9 mouse cellular contexts compared by ENCODE assay signal in genomic region chr4:116175711-116176542, GRCm38 (mm10). TPM values are rescaled to one million over a fixed set of nuclear protein-coding genes. Genes with fewer than 3 reads are reported as not detected.
A peak's percentile ranks its signal among the peaks of the same experiment; 100 is the strongest.
DNase-seq lines count a peak whose midpoint lies in the region; ATAC-seq and TF ChIP-seq lines count a peak whose summit lies in the region.
"Had no signal": no experiment of that assay in that cellular context is flagged by ENCODE, and none has a peak within 500 bp of the region (broad histone marks: within the 10 kb centered on the region; RNA-seq: fewer than 3 reads in every experiment).

No protein-coding gene starts in this region.

- H3K4me2 ChIP-seq in embryonic facial prominence, embryonic 14.5 days (ENCODE audit: low read depth, low read length): peak overlapping the region; percentile 45
- H3K4me2 ChIP-seq in intestine, embryonic 15.5 days (replicated peaks): peak overlapping the region; percentile 59

- no peak overlapping the region for H3K4me3 ChIP-seq in G1E (ENCODE audit: low read depth, low read length)
- H3K4me3 ChIP-seq in embryonic facial prominence, embryonic 14.5 days (ENCODE audit: low read depth, low read length): no peak overlapping the region
- H3K4me3 ChIP-seq in intestine, embryonic 15.5 days (replicated peaks): peak overlapping the region; percentile 16
- H3K4me3 ChIP-seq in megakaryocyte, embryonic 14.5 days (replicated peaks): peak overlapping the region; percentile 89

- peaks cover 21% of the 10 kb centered on the region for H3K27me3 ChIP-seq in G1E (ENCODE audit: insufficient read depth, low read length)
- H3K27me3 ChIP-seq in embryonic facial prominence, embryonic 14.5 days (replicated peaks; ENCODE audit: control insufficient read depth, insufficient read depth, low read length): no peaks in the 10 kb centered on the region
- H3K27me3 ChIP-seq in intestine, embryonic 15.5 days (replicated peaks): no peaks in the 10 kb centered on the region
- H3K27me3 ChIP-seq in megakaryocyte, embryonic 14.5 days (replicated peaks): peaks cover 31% of the 10 kb centered on the region

- peak overlapping the region; percentile 61 for H3K27ac ChIP-seq in embryonic facial prominence, embryonic 14.5 days (replicated peaks; ENCODE audit: low read depth, low read length)
- H3K27ac ChIP-seq in intestine, embryonic 15.5 days: peak overlapping the region; percentile 84

- DNase-seq in frontal cortex, postnatal 25 days (ENCODE audit: low spot score in 2 of 2): no peak
- peak; percentile 50 for DNase-seq in G1E (ENCODE audit: low spot score)
- DNase-seq in embryonic facial prominence, embryonic 14.5 days (ENCODE audit: low spot score): peak; percentile 48
- no peak for DNase-seq in adrenal gland, adult 2 months
- no peak for DNase-seq in urinary bladder, adult 18-20 months (ENCODE audit: low spot score in 2 of 2)

- H3K9ac ChIP-seq in embryonic facial prominence, embryonic 14.5 days (ENCODE audit: low read depth, low read length): no peak overlapping the region
- H3K9ac ChIP-seq in intestine, embryonic 15.5 days: peak overlapping the region; percentile 23

- no peaks in the 10 kb centered on the region for H3K36me3 ChIP-seq in G1E (replicated peaks)
- no peaks in the 10 kb centered on the region for H3K36me3 ChIP-seq in embryonic facial prominence, embryonic 14.5 days (ENCODE audit: control insufficient read depth, insufficient read depth, low read length)
- no peaks in the 10 kb centered on the region for H3K36me3 ChIP-seq in intestine, embryonic 15.5 days
- H3K36me3 ChIP-seq in megakaryocyte, embryonic 14.5 days (replicated peaks; ENCODE audit: low read length): no peaks in the 10 kb centered on the region

- no peak for TF ChIP-seq CTCF in G1E (IDR thresholded peaks at IDR 0.05; ENCODE audit: low read depth, low read length)

- ATAC-seq in frontal cortex, adult (ENCODE audit: low TSS enrichment): peak; percentile 77
- ATAC-seq in G1E (ENCODE audit: extremely low read depth, insufficient number of reproducible peaks, low FRiP score, poor library complexity, severe bottlenecking): peak; percentile 85
- ATAC-seq in embryonic facial prominence, embryonic 14.5 days (ENCODE audit: low read depth): no peak
- ATAC-seq in intestine, embryonic 15.5 days: peak; percentile 27

- H3K4me1 ChIP-seq in G1E (ENCODE audit: insufficient read depth, low read depth, low read length): peaks cover 47% of the 10 kb centered on the region
- peaks cover 24% of the 10 kb centered on the region for H3K4me1 ChIP-seq in embryonic facial prominence, embryonic 14.5 days (ENCODE audit: control insufficient read depth, insufficient read depth, low read length)
- peaks cover 26% of the 10 kb centered on the region for H3K4me1 ChIP-seq in intestine, embryonic 15.5 days (replicated peaks)
- peaks cover 47% of the 10 kb centered on the region for H3K4me1 ChIP-seq in megakaryocyte, embryonic 14.5 days

- no peaks in the 10 kb centered on the region for H3K9me3 ChIP-seq in G1E (replicated peaks)
- H3K9me3 ChIP-seq in embryonic facial prominence, embryonic 14.5 days (ENCODE audit: control insufficient read depth, low read length): no peaks in the 10 kb centered on the region
- no peaks in the 10 kb centered on the region for H3K9me3 ChIP-seq in intestine, embryonic 15.5 days
- H3K9me3 ChIP-seq in megakaryocyte, embryonic 14.5 days: no peaks in the 10 kb centered on the region

- 58% methylated on average over 7 of the region's 7 CpGs for WGBS in embryonic facial prominence, embryonic 14.5 days
- 43% methylated on average over 7 of the region's 7 CpGs for WGBS in intestine, embryonic 15.5 days

RNA-seq across cellular contexts. Expression of gene Gm49337, which starts 2.7 kb away (rescaled TPM):
- total RNA-seq in G1E (2014; fragmentation: Nextera tagmentation) (0.97 TPM in 1 of 2 replicates, not detected in the other), G1E (2017) (not detected in 2 replicates)
- not detected in 2 replicates for polyA plus RNA-seq in G1E (2012)
- polyA plus RNA-seq in embryonic facial prominence, embryonic 14.5 days (2014; fragmentation: Nextera tagmentation; extraction: Ambion mirVana): not detected in 2 replicates
- not detected in 2 replicates for polyA plus RNA-seq in intestine, embryonic 15.5 days (2015; fragmentation: Nextera tagmentation; extraction: Ambion mirVana)
- not detected in 2 replicates for polyA plus RNA-seq in megakaryocyte, embryonic 14.5 days (2012; ENCODE audit: insufficient read depth, low replicate concordance)
- total RNA-seq in adrenal gland, adult 2 months (2021): under 1 TPM in 1 of 2 experiments, not detected in 1; 0.52 TPM
- not detected in 2 replicates for polyA plus RNA-seq in adrenal gland, adult 2 months (2012; rRNA removed)

RNA-seq across cellular contexts. Expression of gene 1700042G07Rik, which starts 2.8 kb away (rescaled TPM):
- total RNA-seq in G1E (2014; fragmentation: Nextera tagmentation): not detected in 2 replicates
- not detected in 2 replicates for total RNA-seq in G1E (2017)
- not detected in 2 replicates for polyA plus RNA-seq in G1E (2012)
- not detected in 2 replicates for polyA plus RNA-seq in embryonic facial prominence, embryonic 14.5 days (2014; fragmentation: Nextera tagmentation; extraction: Ambion mirVana)
- polyA plus RNA-seq in intestine, embryonic 15.5 days (2015; fragmentation: Nextera tagmentation; extraction: Ambion mirVana): not detected in 2 replicates
- polyA plus RNA-seq in megakaryocyte, embryonic 14.5 days (2012; ENCODE audit: insufficient read depth, low replicate concordance): not detected in 2 replicates
- not detected for total RNA-seq in adrenal gland, adult 2 months (2021)
- not detected in 2 replicates for polyA plus RNA-seq in adrenal gland, adult 2 months (2012; rRNA removed)
- total RNA-seq: heart, postnatal 10 days had no signal

RNA-seq across cellular contexts. Expression of gene Tspan1, which starts 8.5 kb away (rescaled TPM):
- not detected in 2 replicates for total RNA-seq in G1E (2014; fragmentation: Nextera tagmentation)
- 0.05 and 0.06 TPM in 2 replicates for total RNA-seq in G1E (2017)
- polyA plus RNA-seq in G1E (2012): not detected in 2 replicates
- 1.7 and 4.0 TPM in 2 replicates for polyA plus RNA-seq in embryonic facial prominence, embryonic 14.5 days (2014; fragmentation: Nextera tagmentation; extraction: Ambion mirVana)
- polyA plus RNA-seq in intestine, embryonic 15.5 days (2015; fragmentation: Nextera tagmentation; extraction: Ambion mirVana): 35.7 and 43.6 TPM in 2 replicates
- not detected in 2 replicates for polyA plus RNA-seq in megakaryocyte, embryonic 14.5 days (2012; ENCODE audit: insufficient read depth, low replicate concordance)
- not detected for total RNA-seq in adrenal gland, adult 2 months (2021)
- polyA plus RNA-seq in adrenal gland, adult 2 months (2012; rRNA removed): not detected in 2 replicates

RNA-seq across cellular contexts. Expression of gene Lurap1, which starts 24.8 kb away (rescaled TPM):
- total RNA-seq in G1E (2014; fragmentation: Nextera tagmentation) (0.10 and 0.15 TPM in 2 replicates), G1E (2017) (0.33 and 0.41 TPM in 2 replicates)
- 0.01 TPM in 1 of 2 replicates, not detected in the other for polyA plus RNA-seq in G1E (2012)
- 2.3 and 2.4 TPM in 2 replicates for polyA plus RNA-seq in embryonic facial prominence, embryonic 14.5 days (2014; fragmentation: Nextera tagmentation; extraction: Ambion mirVana)
- polyA plus RNA-seq in intestine, embryonic 15.5 days (2015; fragmentation: Nextera tagmentation; extraction: Ambion mirVana): 1.5 and 1.6 TPM in 2 replicates
- 0.93 TPM in 1 of 2 replicates, not detected in the other for polyA plus RNA-seq in megakaryocyte, embryonic 14.5 days (2012; ENCODE audit: insufficient read depth, low replicate concordance)
- 10 to 100 TPM in 1 of 2 experiments, 1 to 10 TPM in 1; 5.2 to 16.2 TPM for total RNA-seq in adrenal gland, adult 2 months (2021)
- 1.8 and 2.5 TPM in 2 replicates for polyA plus RNA-seq in adrenal gland, adult 2 months (2012; rRNA removed)

RNA-seq across cellular contexts. Expression of gene Pik3r3, which starts 45.5 kb away (rescaled TPM):
- total RNA-seq in G1E (2014; fragmentation: Nextera tagmentation) (11.1 and 21.1 TPM in 2 replicates), G1E (2017) (24.7 and 25.4 TPM in 2 replicates)
- 7.2 and 8.7 TPM in 2 replicates for polyA plus RNA-seq in G1E (2012)
- 15.5 and 17.0 TPM in 2 replicates for polyA plus RNA-seq in embryonic facial prominence, embryonic 14.5 days (2014; fragmentation: Nextera tagmentation; extraction: Ambion mirVana)
- 7.0 and 7.9 TPM in 2 replicates for polyA plus RNA-seq in intestine, embryonic 15.5 days (2015; fragmentation: Nextera tagmentation; extraction: Ambion mirVana)
- polyA plus RNA-seq in megakaryocyte, embryonic 14.5 days (2012; ENCODE audit: insufficient read depth, low replicate concordance): 1.2 TPM in 1 of 2 replicates, not detected in the other
- 10 to 100 TPM; 16.2 to 24.4 TPM for total RNA-seq in adrenal gland, adult 2 months (2021)
- 14.6 and 21.6 TPM in 2 replicates for polyA plus RNA-seq in adrenal gland, adult 2 months (2012; rRNA removed)

Comparison
In these comparisons a context has a peak if more than half of its experiments do, and no peak if none do; other contexts are left out.
1. DNase-seq: peak in G1E (single experiment) and embryonic facial prominence, embryonic 14.5 days (single experiment); none in frontal cortex, postnatal 25 days (0 of 2), adrenal gland, adult 2 months (single experiment) and urinary bladder, adult 18-20 months (0 of 2).
2. H3K4me3 ChIP-seq: peak in intestine, embryonic 15.5 days (single experiment) and megakaryocyte, embryonic 14.5 days (single experiment); none in G1E (single experiment) and embryonic facial prominence, embryonic 14.5 days (single experiment).